Mouse (Mus musculus): ENCODE measurements around the gene Hist1h2ag. TPM values are rescaled to one million over a fixed set of nuclear protein-coding genes. Genes with fewer than 3 reads are reported as not detected.
"Not testable (repeated sequence)": the region's sequence is repeated elsewhere in the genome, so short reads cannot be mapped to it uniquely, and the experiment has no call there.

Gene Hist1h2ag
- total RNA-seq (2012; rRNA removed): 786 and 868 TPM in 2 replicates

DNA sequence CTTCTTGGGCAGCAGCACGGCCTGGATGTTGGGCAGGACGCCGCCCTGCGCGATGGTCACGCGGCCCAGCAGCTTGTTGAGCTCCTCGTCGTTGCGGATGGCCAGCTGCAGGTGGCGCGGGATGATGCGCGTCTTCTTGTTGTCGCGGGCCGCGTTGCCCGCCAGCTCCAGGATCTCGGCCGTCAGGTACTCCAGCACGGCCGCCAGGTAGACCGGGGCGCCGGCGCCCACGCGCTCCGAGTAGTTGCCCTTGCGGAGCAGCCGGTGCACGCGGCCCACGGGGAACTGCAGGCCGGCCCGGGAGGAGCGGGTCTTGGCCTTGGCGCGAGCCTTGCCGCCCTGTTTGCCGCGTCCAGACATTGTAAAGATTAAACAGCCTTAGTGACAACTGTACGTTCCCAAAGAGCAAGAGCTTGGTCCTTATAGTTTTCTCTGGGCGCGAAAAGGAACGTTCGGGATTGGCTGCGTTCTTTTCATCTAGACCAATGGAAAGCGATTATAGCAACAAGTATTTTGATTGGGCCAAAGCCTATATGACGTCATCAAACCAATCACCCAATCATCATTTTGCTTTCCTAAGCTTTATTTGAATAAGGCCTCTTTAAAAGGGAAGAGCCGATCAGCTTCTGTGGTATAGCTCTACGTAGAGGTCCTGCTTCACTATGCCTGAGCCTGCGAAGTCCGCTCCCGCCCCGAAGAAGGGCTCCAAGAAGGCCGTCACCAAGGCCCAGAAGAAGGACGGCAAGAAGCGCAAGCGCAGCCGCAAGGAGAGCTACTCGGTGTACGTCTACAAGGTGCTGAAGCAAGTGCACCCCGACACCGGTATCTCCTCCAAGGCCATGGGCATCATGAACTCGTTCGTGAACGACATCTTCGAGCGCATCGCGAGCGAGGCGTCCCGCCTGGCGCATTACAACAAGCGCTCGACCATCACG, at the start of gene Hist1h2ag, which contains the start of gene Hist1h2bj:
TSS of gene Hist1h2ag (minus strand) at position 377 of the 935 bp plus-strand sequence.
TSS of gene Hist1h2bj (plus strand) at position 647 of the 935 bp plus-strand sequence.
- not testable (repeated sequence) for H3K4me1 ChIP-seq (ENCODE audit: control insufficient read depth in 2 of 2, insufficient read depth in 2 of 2, low read length in 2 of 2, poor library complexity in 1 of 2); H3K36me3 ChIP-seq (ENCODE audit: control insufficient read depth, insufficient read depth, low read length, poor library complexity, severe bottlenecking); H3K9me3 ChIP-seq (ENCODE audit: control insufficient read depth, insufficient read depth, low read depth, low read length)
- H3K9ac ChIP-seq (ENCODE audit: insufficient read depth, low read depth, low read length, poor library complexity, severe bottlenecking): peak within 1 kb of the TSS; percentile 92
- in situ Hi-C loops (cut with MboI; ENCODE audit: low sequenced_read_pairs in 2 of 2, unreplicated experiment in 2 of 2): loop anchor here (25.0 kb wide), 6 partner anchors 306 to 1719 kb away; partner anchors contain the start of genes Abt1 (in 1 of the 2), Hist1h1a (in 1 of the 2), Hist1h1d (in 1 of the 2) and Hist1h1t (in 1 of the 2)
- DNase-seq (ENCODE audit: low read depth, low spot score): peak; percentile 99
- H3K27ac ChIP-seq (ENCODE audit: insufficient read depth, low read depth, low read length, poor library complexity, severe bottlenecking): peak within 1 kb of the TSS; percentile 92
- H3K4me3 ChIP-seq (ENCODE audit: insufficient read depth in 1 of 2, low read depth in 1 of 2, low read length in 2 of 2, poor library complexity in 1 of 2, severe bottlenecking in 1 of 2): peak within 1 kb of the TSS; percentile 30 to 78

DNA sequence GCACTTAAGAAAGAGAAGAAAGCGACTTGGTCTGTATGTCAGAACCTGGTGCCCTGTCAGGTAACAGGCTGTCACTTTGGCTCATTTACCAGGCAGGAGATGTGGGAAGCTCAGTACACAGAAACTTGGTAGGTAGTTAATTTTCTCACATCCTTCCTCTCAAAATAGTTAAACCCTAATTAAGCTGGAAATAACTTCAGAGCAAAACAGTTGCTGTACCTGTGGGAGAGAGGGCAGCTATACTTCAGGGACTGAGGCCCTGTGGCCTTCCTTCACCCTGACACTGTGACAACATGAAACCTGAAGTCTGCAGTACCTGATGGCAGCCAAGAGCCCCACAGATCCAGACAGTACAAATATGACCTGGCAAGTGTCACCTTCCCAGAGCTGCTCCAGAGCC, 41.4 kb upstream of the Hist1h2ag start, which contains the start of gene Vmn1r188:
TSS of gene Vmn1r188 (plus strand) at position 301 of the 400 bp plus-strand sequence.
- in situ Hi-C loops (cut with MboI; ENCODE audit: low sequenced_read_pairs in 2 of 2, unreplicated experiment in 2 of 2): loop anchor here (25.0 kb wide), 1 partner anchor 1153 kb away; the partner anchor contains the start of genes Vmn1r222 (in 2 of the 2) and Vmn1r223 (in 2 of the 2)
- H3K4me1 ChIP-seq (ENCODE audit: control insufficient read depth in 2 of 2, insufficient read depth in 2 of 2, low read length in 2 of 2, poor library complexity in 1 of 2); H3K27ac ChIP-seq (ENCODE audit: insufficient read depth, low read depth, low read length, poor library complexity, severe bottlenecking); H3K4me3 ChIP-seq (ENCODE audit: insufficient read depth in 1 of 2, low read depth in 1 of 2, low read length in 2 of 2, poor library complexity in 1 of 2, severe bottlenecking in 1 of 2); H3K9me3 ChIP-seq (ENCODE audit: control insufficient read depth, insufficient read depth, low read depth, low read length); DNase-seq (ENCODE audit: low read depth, low spot score); H3K36me3 ChIP-seq (ENCODE audit: control insufficient read depth, insufficient read depth, low read length, poor library complexity, severe bottlenecking); H3K9ac ChIP-seq (ENCODE audit: insufficient read depth, low read depth, low read length, poor library complexity, severe bottlenecking): not testable (repeated sequence)

DNA sequence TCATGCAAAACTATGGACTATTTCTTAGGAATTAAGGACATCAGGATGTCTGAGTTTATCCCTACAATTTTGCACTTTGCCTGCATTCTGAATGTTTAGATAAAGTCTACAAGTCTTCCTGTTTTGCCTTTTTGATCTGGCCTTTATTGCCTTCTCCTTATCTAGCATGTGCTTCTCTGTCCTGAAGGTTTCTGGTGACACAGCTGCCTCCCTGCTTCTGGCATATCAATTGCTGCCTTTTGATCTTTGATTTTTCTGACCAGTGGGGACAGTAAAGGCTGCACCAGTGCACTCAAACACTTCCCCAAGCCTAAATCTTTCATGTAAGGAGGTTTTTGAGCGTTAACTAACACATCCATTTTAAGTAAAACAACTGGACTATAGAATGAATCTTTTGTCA, 20.7 kb upstream of the Hist1h2ag start:
- no peaks in the 10 kb centered on the region for H3K4me1 ChIP-seq (ENCODE audit: control insufficient read depth in 2 of 2, insufficient read depth in 2 of 2, low read length in 2 of 2, poor library complexity in 1 of 2)
- H3K4me3 ChIP-seq (ENCODE audit: insufficient read depth in 1 of 2, low read depth in 1 of 2, low read length in 2 of 2, poor library complexity in 1 of 2, severe bottlenecking in 1 of 2): no peak overlapping the region
- in situ Hi-C loops (cut with MboI; ENCODE audit: low sequenced_read_pairs in 2 of 2, unreplicated experiment in 2 of 2): no loop called here
- no peaks in the 10 kb centered on the region for H3K9me3 ChIP-seq (ENCODE audit: control insufficient read depth, insufficient read depth, low read depth, low read length)
- no peak for TF ChIP-seq CHD2 (IDR thresholded peaks at IDR 0.05; ENCODE audit: low read depth, low read length)
- TF ChIP-seq HCFC1 (IDR thresholded peaks at IDR 0.05; ENCODE audit: borderline replicate concordance, insufficient read depth, low read length): no peak
- TF ChIP-seq ZC3H11A (IDR thresholded peaks at IDR 0.05; ENCODE audit: borderline replicate concordance, low read depth, low read length): no peak
- TF ChIP-seq MAFK (IDR thresholded peaks at IDR 0.05; ENCODE audit: insufficient read depth, low read depth, low read length): no peak
- TF ChIP-seq ZNF384 (IDR thresholded peaks at IDR 0.05; ENCODE audit: low read depth, low read length): no peak
- no peaks in the 10 kb centered on the region for H3K36me3 ChIP-seq (ENCODE audit: control insufficient read depth, insufficient read depth, low read length, poor library complexity, severe bottlenecking)
- no peak overlapping the region for H3K27ac ChIP-seq (ENCODE audit: insufficient read depth, low read depth, low read length, poor library complexity, severe bottlenecking)
- H3K9ac ChIP-seq (ENCODE audit: insufficient read depth, low read depth, low read length, poor library complexity, severe bottlenecking): no peak overlapping the region
- no peak for DNase-seq (ENCODE audit: low read depth, low spot score)

DNA sequence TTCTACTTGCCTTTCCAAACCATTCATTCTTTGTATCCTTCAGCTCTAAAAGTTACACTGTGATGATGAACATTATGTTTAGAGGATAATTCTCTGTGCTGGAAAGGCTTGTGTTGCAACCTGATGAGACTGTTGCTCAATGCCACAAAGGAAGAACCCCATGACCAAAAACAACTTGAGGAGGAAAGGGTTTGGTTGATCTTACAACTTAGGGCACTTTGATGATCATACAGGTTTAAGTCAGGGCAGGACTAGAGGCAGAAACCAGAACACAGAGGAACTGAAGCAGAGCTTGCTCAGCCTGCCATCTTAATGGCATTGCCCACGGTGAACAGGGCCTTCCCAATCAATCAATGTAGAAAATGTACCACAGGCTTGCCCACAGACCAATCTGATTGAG, 18.7 kb upstream of the Hist1h2ag start:
- no peaks in the 10 kb centered on the region for H3K9me3 ChIP-seq (ENCODE audit: control insufficient read depth, insufficient read depth, low read depth, low read length)
- no peaks in the 10 kb centered on the region for H3K4me1 ChIP-seq (ENCODE audit: control insufficient read depth in 2 of 2, insufficient read depth in 2 of 2, low read length in 2 of 2, poor library complexity in 1 of 2)
- H3K4me3 ChIP-seq (ENCODE audit: insufficient read depth in 1 of 2, low read depth in 1 of 2, low read length in 2 of 2, poor library complexity in 1 of 2, severe bottlenecking in 1 of 2): no peak overlapping the region
- in situ Hi-C loops (cut with MboI; ENCODE audit: low sequenced_read_pairs in 2 of 2, unreplicated experiment in 2 of 2): no loop called here
- no peak for TF ChIP-seq HCFC1 (IDR thresholded peaks at IDR 0.05; ENCODE audit: borderline replicate concordance, insufficient read depth, low read length)
- TF ChIP-seq MAFK (IDR thresholded peaks at IDR 0.05; ENCODE audit: insufficient read depth, low read depth, low read length): no peak
- no peak for TF ChIP-seq CHD2 (IDR thresholded peaks at IDR 0.05; ENCODE audit: low read depth, low read length)
- TF ChIP-seq ZNF384 (IDR thresholded peaks at IDR 0.05; ENCODE audit: low read depth, low read length): no peak
- TF ChIP-seq ZC3H11A (IDR thresholded peaks at IDR 0.05; ENCODE audit: borderline replicate concordance, low read depth, low read length): no peak
- H3K36me3 ChIP-seq (ENCODE audit: control insufficient read depth, insufficient read depth, low read length, poor library complexity, severe bottlenecking): no peaks in the 10 kb centered on the region
- DNase-seq (ENCODE audit: low read depth, low spot score): no peak
- no peak overlapping the region for H3K27ac ChIP-seq (ENCODE audit: insufficient read depth, low read depth, low read length, poor library complexity, severe bottlenecking)
- no peak overlapping the region for H3K9ac ChIP-seq (ENCODE audit: insufficient read depth, low read depth, low read length, poor library complexity, severe bottlenecking)
